In the genomic region with DNA sequence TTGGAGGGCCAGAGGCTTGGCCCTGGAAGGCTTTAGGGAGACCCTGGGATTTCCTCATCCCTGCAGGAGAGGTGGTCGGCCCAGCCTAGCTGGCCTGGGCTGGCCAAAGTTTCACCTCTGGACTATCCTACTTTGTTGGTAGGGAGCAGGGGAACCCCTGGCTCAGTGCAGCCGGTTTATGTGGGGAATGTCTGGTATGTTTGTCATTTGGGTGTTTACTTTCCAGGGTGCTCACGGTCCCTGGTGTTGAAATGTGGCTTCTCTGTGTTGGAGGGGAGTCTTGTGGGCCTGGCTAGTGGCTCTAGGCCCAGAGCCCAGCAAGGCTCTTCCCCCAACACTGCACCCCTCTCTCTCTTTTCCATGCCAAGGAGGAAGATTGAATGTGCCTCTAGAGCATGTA, we compare ENCODE assay signal across 14 mouse cellular contexts. TPM values are rescaled to one million over a fixed set of nuclear protein-coding genes. Genes with fewer than 3 reads are reported as not detected.
DNase-seq lines count a peak whose midpoint lies in the region; ATAC-seq and TF ChIP-seq lines count a peak whose summit lies in the region.
"Had no signal": no experiment of that assay in that cellular context is flagged by ENCODE, and none has a peak within 500 bp of the region (broad histone marks: within the 10 kb centered on the region; RNA-seq: fewer than 3 reads in every experiment).

No protein-coding gene starts in this region.

- no peak overlapping the region for H3K4me2 ChIP-seq in heart, embryonic 15.5 days
- no peak overlapping the region for H3K4me2 ChIP-seq in lung, postnatal 0 days (replicated peaks; ENCODE audit: low read depth, low read length)
- H3K4me2 ChIP-seq: midbrain, embryonic 13.5 days; neural tube, embryonic 12.5 days had no signal

- H3K9ac ChIP-seq in heart, embryonic 15.5 days = no peak overlapping the region
- H3K9ac ChIP-seq in lung, postnatal 0 days (replicated peaks; ENCODE audit: low read depth) = no peak overlapping the region
- H3K9ac ChIP-seq: liver, embryonic 14.5 days; midbrain, embryonic 13.5 days; neural tube, embryonic 12.5 days had no signal

- peak; percentile 61; the same call in 1 of the 2 replicates for ATAC-seq in heart, embryonic 15.5 days (replicated peaks; ENCODE audit: insufficient number of reproducible peaks, insufficient read depth, low FRiP score, low read depth)
- peak; percentile 88 for ATAC-seq in lung, postnatal 0 days
- ATAC-seq in CD4-positive, CD25-positive, alpha-beta regulatory T cell, adult 4 months = no peak
- ATAC-seq: midbrain, embryonic 13.5 days had no signal

- WGBS in heart, embryonic 15.5 days = 14% methylated on average over 3 of the region's 3 CpGs
- 57% methylated on average over 3 of the region's 3 CpGs for WGBS in embryonic facial prominence, embryonic 10.5 days
- WGBS in lung, postnatal 0 days = 10% methylated on average over 3 of the region's 3 CpGs

- TF ChIP-seq CTCF in layer of hippocampus, adult 2 months (conservative IDR thresholded peaks at IDR 0.05) = no peak
- no peak for TF ChIP-seq CTCF in lung, postnatal 0 days (IDR thresholded peaks at IDR 0.05)

- H3K27ac ChIP-seq in heart, embryonic 15.5 days = peak overlapping the region; percentile 55
- 0 out of 2 replicates have a peak overlapping the region, but pooled peaks have one; percentile 28 for H3K27ac ChIP-seq in layer of hippocampus, adult 2 months
- peak overlapping the region; percentile 5; the same call in 1 of the 2 replicates for H3K27ac ChIP-seq in embryonic facial prominence, embryonic 10.5 days (replicated peaks)
- peak overlapping the region; percentile 47 for H3K27ac ChIP-seq in lung, postnatal 0 days (ENCODE audit: low read length)
- H3K27ac ChIP-seq: liver, embryonic 14.5 days; midbrain, embryonic 13.5 days; neural tube, embryonic 12.5 days had no signal

- no peaks in the 10 kb centered on the region for H3K9me3 ChIP-seq in heart, embryonic 15.5 days (replicated peaks)
- H3K9me3 ChIP-seq in embryonic facial prominence, embryonic 10.5 days = no peaks in the 10 kb centered on the region
- H3K9me3 ChIP-seq in lung, postnatal 0 days (ENCODE audit: low read length) = no peaks in the 10 kb centered on the region
- H3K9me3 ChIP-seq: midbrain, embryonic 13.5 days; neural tube, embryonic 12.5 days had no signal

- H3K4me1 ChIP-seq in heart, embryonic 15.5 days (replicated peaks) = peaks cover 36% of the 10 kb centered on the region
- peaks cover 44% of the 10 kb centered on the region for H3K4me1 ChIP-seq in embryonic facial prominence, embryonic 10.5 days
- peaks cover 17% of the 10 kb centered on the region; the same call in 1 of the 2 replicates for H3K4me1 ChIP-seq in lung, postnatal 0 days (ENCODE audit: insufficient read depth, low read depth, low read length)

- no peak for DNase-seq in heart, adult 9 months (ENCODE audit: low spot score in 2 of 2)
- DNase-seq in layer of hippocampus, adult 2 months (ENCODE audit: low spot score in 2 of 2) = no peak
- DNase-seq in layer of hippocampus, adult 18-20 months (ENCODE audit: low spot score in 2 of 2) = no peak
- no peak for DNase-seq in embryonic facial prominence, embryonic 10.5 days (ENCODE audit: low spot score)
- peak; percentile 68 for DNase-seq in lung, postnatal 0 days (ENCODE audit: low spot score)
- DNase-seq in adrenal gland, postnatal 4 days (ENCODE audit: low spot score in 2 of 2) = no peak
- DNase-seq: adrenal gland, postnatal 25 days; heart, postnatal 14 days had no signal

- H3K36me3 ChIP-seq in heart, embryonic 15.5 days = 0 out of 2 replicates have a peak, but pooled peaks cover 3% of the 10 kb centered on the region
- no peaks in the 10 kb centered on the region for H3K36me3 ChIP-seq in embryonic facial prominence, embryonic 10.5 days (replicated peaks)
- peaks cover 8% of the 10 kb centered on the region; the same call in 1 of the 2 replicates for H3K36me3 ChIP-seq in lung, postnatal 0 days (ENCODE audit: insufficient read depth, low read length)
- H3K36me3 ChIP-seq: midbrain, embryonic 13.5 days; neural tube, embryonic 12.5 days had no signal

- no peak overlapping the region for H3K4me3 ChIP-seq in heart, embryonic 15.5 days
- H3K4me3 ChIP-seq in layer of hippocampus, adult 2 months = no peak overlapping the region
- H3K4me3 ChIP-seq in embryonic facial prominence, embryonic 10.5 days = no peak overlapping the region
- no peak overlapping the region for H3K4me3 ChIP-seq in lung, postnatal 0 days (ENCODE audit: low read depth, low read length)
- H3K4me3 ChIP-seq: erythroblast, embryonic 14.5 days; midbrain, embryonic 13.5 days; neural tube, embryonic 12.5 days had no signal

- no peaks in the 10 kb centered on the region for H3K27me3 ChIP-seq in heart, embryonic 15.5 days
- H3K27me3 ChIP-seq in embryonic facial prominence, embryonic 10.5 days (replicated peaks; ENCODE audit: low read depth, poor library complexity, severe bottlenecking) = no peaks in the 10 kb centered on the region
- no peaks in the 10 kb centered on the region for H3K27me3 ChIP-seq in lung, postnatal 0 days (replicated peaks; ENCODE audit: insufficient read depth, low read length)
- H3K27me3 ChIP-seq: midbrain, embryonic 13.5 days; neural tube, embryonic 12.5 days had no signal

- peak; percentile 77 for TF ChIP-seq EP300 in lung, postnatal 0 days (IDR thresholded peaks at IDR 0.05)

RNA-seq across cellular contexts. Expression of a gene that starts 24.9 kb away (rescaled TPM):
- polyA plus RNA-seq in heart, embryonic 15.5 days (2015; fragmentation: Nextera tagmentation; extraction: Ambion mirVana) = 0.37 and 0.96 TPM in 2 replicates
- 10 to 100 TPM; 48.2 to 49.5 TPM for total RNA-seq in layer of hippocampus, adult 2 months (2021)
- total RNA-seq in layer of hippocampus, adult 18-20 months (2021) = 10 to 100 TPM; 44.6 to 55.5 TPM
- polyA plus RNA-seq in embryonic facial prominence, embryonic 10.5 days (2016; fragmentation: Nextera tagmentation; extraction: Ambion mirVana) = 0.15 and 0.48 TPM in 2 replicates
- polyA plus RNA-seq in lung, postnatal 0 days (2015; fragmentation: Nextera tagmentation; extraction: Ambion mirVana) = 1.2 and 1.4 TPM in 2 replicates
- under 1 TPM in 1 of 2 experiments, not detected in 1; 0.20 TPM for polyA plus RNA-seq in CD4-positive, CD25-positive, alpha-beta regulatory T cell, adult 4 months (2017; shearing (Covaris generic))
- total RNA-seq in adrenal gland, postnatal 4 days (2021) = 10 to 100 TPM; 22.6 to 23.0 TPM

Comparison
In these comparisons a context has a peak if more than half of its experiments do, and no peak if none do; other contexts are left out.
1. H3K27ac ChIP-seq: peak in every context shown above with its lines; median percentile 55 in heart, embryonic 15.5 days; 47 in lung, postnatal 0 days; 28 in layer of hippocampus, adult 2 months; 5 in embryonic facial prominence, embryonic 10.5 days.